Mouse (Mus musculus) liver, embryonic 11.5 days (tissue): ENCODE results near the gene Thoc7. TPM values are rescaled to one million over a fixed set of nuclear protein-coding genes. Genes with fewer than 3 reads are reported as not detected.
"Not testable (repeated sequence)": the region's sequence is repeated elsewhere in the genome, so short reads cannot be mapped to it uniquely, and the experiment has no call there.

Experiments used
- ATAC-seq: fragments of 200-750 bp; cut with Nextera tagmentation; replicated peaks from 2 replicates; pipeline ENCODE4 v1.8.0; 2017; ENCODE audit warnings: moderate number of reproducible peaks, mild to moderate bottlenecking, moderate TSS enrichment, moderate library complexity; ENCODE audit not compliant: low FRiP score
- DNase-seq: peaks from one replicate; pipeline ENCODE4 v3.0.0-alpha.2; 2017; ENCODE audit warnings: low spot score
- H3K27ac ChIP-seq: fragments of 300-500 bp; sonication (generic); 2 replicates; pipeline ENCODE4 v1.5.1; 2014; ENCODE audit warnings: mild to moderate bottlenecking, low read depth, low read length, control low read depth
- H3K27me3 ChIP-seq: fragments of 300-500 bp; sonication (generic); replicated peaks from 2 replicates; pipeline ENCODE4 v1.6.1; 2014; ENCODE audit warnings: low read length, mixed read lengths; ENCODE audit not compliant: control insufficient read depth, insufficient read depth
- H3K36me3 ChIP-seq: fragments of 300-500 bp; sonication (generic); 2 replicates; pipeline ENCODE4 v1.6.1; 2014; ENCODE audit warnings: mild to moderate bottlenecking, low read length, moderate library complexity, mixed read lengths; ENCODE audit not compliant: control insufficient read depth, insufficient read depth
- H3K4me1 ChIP-seq: fragments of 300-500 bp; sonication (generic); replicated peaks from 2 replicates; pipeline ENCODE4 v1.6.1; 2014; ENCODE audit warnings: low read length, mixed read lengths; ENCODE audit not compliant: control insufficient read depth, insufficient read depth
- H3K4me2 ChIP-seq: fragments of 300-500 bp; sonication (generic); 2 replicates; pipeline ENCODE4 v1.6.1; 2014; ENCODE audit warnings: mild to moderate bottlenecking, control low read depth, moderate library complexity
- H3K4me3 ChIP-seq: fragments of 300-500 bp; sonication (generic); 2 replicates; pipeline ENCODE4 v1.5.1; 2014; ENCODE audit warnings: low read depth, low read length, control low read depth
- H3K9ac ChIP-seq: fragments of 300-500 bp; sonication (generic); 2 replicates; pipeline ENCODE4 v1.6.1; 2014; ENCODE audit warnings: low read depth, low read length, control low read depth
- H3K9me3 ChIP-seq: fragments of 300-500 bp; sonication (generic); 2 replicates; pipeline ENCODE4 v1.6.1; 2016; ENCODE audit warnings: low read length, inconsistent platforms, mixed read lengths; ENCODE audit not compliant: control insufficient read depth
- WGBS: fragments of 180-500 bp; shearing (Covaris S2); extraction: QIAGEN DNeasy Blood & Tissue Kit; methylation state at CpG from one replicate; pipeline ENCODE4 v1.1.7; 2014; 5-methylcytosine and 5-hydroxymethylcytosine counted together
- polyA plus RNA-seq: library from polyadenylated mRNA; unstranded; fragments of >200 nt; fragmentation: Nextera tagmentation; extraction: Ambion mirVana; gene quantifications from 2 replicates; pipeline ENCODE4 v1.2.1, GENCODE M21; 2014

Gene Thoc7
- polyA plus RNA-seq, 1 experiment from 2014 or later, result 191 TPM

GRCm38 (mm10) chr14:13952151-13952550 lies 9.5 kb downstream of the Thoc7 start:
- H3K36me3 ChIP-seq, result peaks cover 15% of the 10 kb centered on the region
- not testable (repeated sequence) for H3K4me2 ChIP-seq, H3K4me1 ChIP-seq, DNase-seq, H3K27ac ChIP-seq, H3K4me3 ChIP-seq, H3K9ac ChIP-seq, H3K27me3 ChIP-seq, H3K9me3 ChIP-seq, ATAC-seq
- WGBS, result 96% methylated on average over 3 of the region's 3 CpGs

DNA sequence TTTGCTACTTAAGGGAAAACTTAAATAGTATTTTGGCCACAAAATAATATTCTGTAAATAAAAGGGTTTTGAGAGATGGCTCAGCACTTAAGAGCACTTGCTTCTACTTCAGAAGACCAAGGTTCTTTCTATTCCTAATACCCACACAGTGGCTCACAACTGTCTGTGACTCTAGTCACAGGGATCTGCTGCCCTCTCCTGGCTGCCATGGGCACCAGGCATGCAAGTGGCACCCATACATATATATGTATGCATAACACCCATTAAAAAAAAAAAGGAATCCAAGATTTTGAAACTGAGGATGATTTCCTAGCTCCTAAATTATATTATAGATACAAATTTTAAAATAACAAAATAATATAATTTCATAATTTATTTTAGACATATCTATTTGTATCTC lies 11.3 kb downstream of the Thoc7 start:
- Histone ChIP-seq H3K4me1 (no peaks in the 10 kb centered on the region), H3K9ac (no peak overlapping the region), H3K4me3 (no peak overlapping the region), H3K27ac (no peak overlapping the region), H3K4me2 (no peak overlapping the region), H3K36me3 (peaks cover 13% of the 10 kb centered on the region), H3K9me3 (no peaks in the 10 kb centered on the region), H3K27me3 (no peaks in the 10 kb centered on the region)
- DNase-seq (no peak), ATAC-seq (peak; percentile 74)

GRCm38 (mm10) chr14:13948345-13948744 lies 13.3 kb downstream of the Thoc7 start:
- Histone ChIP-seq H3K4me2 (no peak overlapping the region), H3K4me1 (no peaks in the 10 kb centered on the region), H3K27me3 (no peaks in the 10 kb centered on the region), H3K4me3 (no peak overlapping the region), H3K36me3 (peaks cover 10% of the 10 kb centered on the region), H3K9ac (no peak overlapping the region), H3K9me3 (no peaks in the 10 kb centered on the region), H3K27ac (no peak overlapping the region)
- ATAC-seq (no peak), DNase-seq (no peak)
- 95% methylated on average over 7 of the region's 7 CpGs for WGBS

DNA sequence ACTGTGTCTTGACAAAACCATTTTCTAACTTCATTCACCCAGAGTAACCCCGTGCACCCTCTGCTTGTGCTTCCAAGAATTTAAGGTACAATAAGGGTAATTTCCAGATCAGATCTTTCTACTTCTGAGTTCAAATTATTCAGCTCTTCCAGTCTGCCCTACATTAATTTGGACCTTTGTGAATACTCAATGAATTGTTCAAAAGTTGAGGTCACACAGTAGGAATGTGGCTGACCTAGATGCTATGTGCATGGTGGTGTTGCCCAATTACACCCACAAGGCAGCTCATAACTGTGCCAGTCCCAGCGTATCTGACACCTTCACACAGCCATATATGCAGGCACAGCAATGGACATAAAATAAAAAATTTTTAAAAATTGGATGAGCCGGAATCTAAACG lies 17.0 kb downstream of the Thoc7 start:
- 88% methylated on average over 4 of the region's 4 CpGs for WGBS
- Histone ChIP-seq H3K27me3 (no peaks in the 10 kb centered on the region), H3K9ac (no peak overlapping the region), H3K9me3 (no peaks in the 10 kb centered on the region), H3K36me3 (peaks cover 7% of the 10 kb centered on the region), H3K4me1 (no peaks in the 10 kb centered on the region), H3K4me3 (no peak overlapping the region), H3K4me2 (no peak overlapping the region), H3K27ac (no peak overlapping the region)
- no peak for ATAC-seq
- no peak for DNase-seq

DNA sequence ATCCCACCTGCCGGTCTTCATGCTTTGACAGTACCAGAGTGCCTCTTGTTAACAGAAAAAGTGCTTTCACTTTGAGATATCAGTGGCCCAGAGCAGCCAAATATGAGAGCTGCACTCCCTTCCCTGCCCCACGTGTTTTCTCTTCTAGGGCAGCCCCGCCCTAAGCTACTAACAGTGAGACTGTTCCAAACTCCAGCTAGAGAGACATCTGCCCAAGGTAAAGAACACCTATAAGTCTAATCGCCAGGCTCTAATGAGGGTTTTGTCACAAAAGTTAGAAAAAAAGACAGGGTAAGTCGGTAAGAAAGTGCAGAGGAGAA lies 27.6 kb downstream of the Thoc7 start:
- Histone ChIP-seq H3K9ac (no peak overlapping the region; the same call in 1 of the 2 replicates), H3K36me3 (no peaks in the 10 kb centered on the region), H3K27ac (no peak overlapping the region), H3K9me3 (peaks cover 2% of the 10 kb centered on the region; the same call in 1 of the 2 replicates), H3K4me3 (peak overlapping the region; percentile 40; the same call in 1 of the 2 replicates), H3K4me1 (no peaks in the 10 kb centered on the region), H3K27me3 (no peaks in the 10 kb centered on the region), H3K4me2 (peak overlapping the region; percentile 75)
- DNase-seq (no peak), ATAC-seq (peak; percentile 56)
- WGBS, result 38% methylated on average over 5 of the region's 5 CpGs

- DNase-seq (peak; percentile 39), ATAC-seq (peak; percentile 67)
- Histone ChIP-seq H3K27ac (no peak overlapping the region), H3K9me3 (peaks cover 2% of the 10 kb centered on the region; the same call in 1 of the 2 replicates), H3K9ac (peak overlapping the region; percentile 56), H3K36me3 (no peaks in the 10 kb centered on the region), H3K27me3 (no peaks in the 10 kb centered on the region), H3K4me2 (peak overlapping the region; percentile 75), H3K4me3 (peak overlapping the region; percentile 40), H3K4me1 (no peaks in the 10 kb centered on the region)
- WGBS, result 29% methylated on average over 31 of the region's 31 CpGs
Observed at GRCm38 (mm10) chr14:13933290-13934051, 28.2 kb downstream of the Thoc7 start.

DNA sequence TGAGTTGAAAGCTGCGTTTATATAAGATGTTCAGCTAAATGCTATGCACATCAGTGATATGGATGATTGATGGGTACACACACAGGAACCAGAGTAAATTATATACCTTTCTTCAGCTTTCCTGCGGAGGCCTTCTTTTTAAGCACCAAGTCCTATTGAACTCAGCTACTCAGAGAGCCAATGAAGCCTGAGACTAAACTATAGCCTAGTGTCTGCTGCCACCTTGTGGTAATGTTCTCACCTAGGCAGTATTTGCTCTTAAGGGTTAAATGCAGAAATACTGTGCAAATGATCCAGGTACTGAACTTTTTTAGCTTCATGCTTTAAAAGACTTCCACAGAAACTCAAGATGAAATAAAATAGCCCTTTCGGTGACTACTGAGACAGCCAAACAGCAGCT lies 44.0 kb downstream of the Thoc7 start:
- ATAC-seq, result no peak
- Histone ChIP-seq H3K9me3 (no peaks in the 10 kb centered on the region), H3K9ac (no peak overlapping the region), H3K4me3 (no peak overlapping the region), H3K4me1 (no peaks in the 10 kb centered on the region), H3K27ac (no peak overlapping the region), H3K27me3 (no peaks in the 10 kb centered on the region), H3K36me3 (no peaks in the 10 kb centered on the region), H3K4me2 (no peak overlapping the region)
- DNase-seq, result no peak
- WGBS, result 54% methylated on average over 3 of the region's 3 CpGs

DNA sequence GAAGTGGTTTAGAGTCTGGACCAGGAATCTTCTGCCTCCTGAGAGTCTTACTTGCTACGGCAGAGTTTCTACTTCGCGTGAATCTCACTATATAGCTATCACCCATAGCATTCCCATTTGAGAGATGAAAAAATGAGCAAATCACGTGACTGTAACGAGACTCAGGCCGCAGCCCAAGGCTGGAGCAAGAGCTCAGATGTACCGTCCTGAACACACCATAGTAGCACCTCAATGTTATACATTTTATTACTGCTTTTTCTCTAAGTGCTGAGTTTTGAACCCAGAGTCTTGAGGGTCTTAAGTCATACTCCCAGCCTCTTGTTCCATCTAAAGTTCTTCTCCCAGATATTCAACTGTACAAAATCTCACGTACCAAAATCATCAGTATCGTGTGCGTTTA lies 44.4 kb downstream of the Thoc7 start:
- no peaks in the 10 kb centered on the region for H3K9me3 ChIP-seq
- H3K27me3 ChIP-seq, result no peaks in the 10 kb centered on the region
- no peaks in the 10 kb centered on the region for H3K4me1 ChIP-seq
- H3K36me3 ChIP-seq, result no peaks in the 10 kb centered on the region
- DNase-seq (no peak), ATAC-seq (no peak)
- H3K9ac ChIP-seq, result no peak overlapping the region
- H3K27ac ChIP-seq, result no peak overlapping the region
- no peak overlapping the region for H3K4me3 ChIP-seq
- 80% methylated on average over 10 of the region's 10 CpGs for WGBS
- no peak overlapping the region for H3K4me2 ChIP-seq

DNA sequence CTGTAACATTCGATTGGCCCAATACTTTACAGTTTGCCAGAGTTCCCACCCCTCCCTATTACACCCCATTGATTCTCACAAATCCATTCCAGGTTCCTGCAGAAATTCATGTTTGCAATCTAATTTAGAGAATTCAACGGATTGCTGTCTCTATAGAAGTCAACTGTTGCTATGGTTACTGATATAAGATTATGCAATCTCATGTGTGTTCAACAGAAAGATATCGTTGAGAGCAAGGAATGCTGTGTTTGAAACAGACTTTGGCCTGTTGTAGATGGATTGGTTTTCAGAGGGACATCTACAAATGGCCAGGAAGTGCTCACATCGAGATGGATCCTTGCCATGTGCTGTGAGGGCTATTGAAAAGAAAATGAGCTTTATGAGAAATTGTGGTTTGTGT lies 46.4 kb downstream of the Thoc7 start:
- Histone ChIP-seq H3K4me3 (no peak overlapping the region), H3K9me3 (no peaks in the 10 kb centered on the region), H3K4me2 (no peak overlapping the region), H3K27ac (no peak overlapping the region), H3K36me3 (no peaks in the 10 kb centered on the region), H3K9ac (no peak overlapping the region), H3K4me1 (no peaks in the 10 kb centered on the region), H3K27me3 (no peaks in the 10 kb centered on the region)
- WGBS, result 66% methylated on average over 4 of the region's 4 CpGs
- no peak for ATAC-seq
- DNase-seq, result no peak
